Mouse (Mus musculus) C2C12 (cell line): ENCODE data around the gene Armh3.

Source experiments
- CEBPB ChIP-seq: IDR thresholded peaks from one replicate; pipeline ENCODE4 v1.6.1; 2011; ENCODE audit warnings: low read depth, mild to moderate bottlenecking, control low read depth, moderate library complexity
- CTCF ChIP-seq: IDR thresholded peaks from one replicate; pipeline ENCODE4 v1.5.1; 2011; ENCODE audit not compliant: control insufficient read depth, insufficient read depth, insufficient read length

DNA sequence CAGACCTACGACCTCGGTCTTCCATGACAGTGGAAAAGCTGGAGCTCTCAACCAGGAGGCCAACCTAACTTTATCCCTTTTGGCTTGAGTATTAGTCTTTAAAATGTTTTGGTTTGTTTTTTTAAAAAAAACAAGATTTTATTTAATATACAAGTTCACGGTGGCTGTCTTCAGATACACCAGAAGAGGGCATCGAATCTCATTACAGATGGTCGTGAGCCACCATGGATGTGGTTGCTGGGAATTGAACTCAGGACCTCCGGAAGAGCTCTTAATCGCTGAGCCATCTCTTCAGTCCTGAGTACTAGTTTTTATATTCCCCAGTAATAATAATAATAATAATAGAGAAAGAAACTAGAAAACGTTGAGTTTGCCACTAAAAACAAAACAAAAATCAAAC, 216.6 kb downstream of the Armh3 start:
- TF ChIP-seq CEBPB (no peak), CTCF (no peak)
